Mouse (Mus musculus) liver, embryonic 14.5 days (tissue): Measurements from ENCODE around the gene Gtse1.

Experiments
- CTCF ChIP-seq: IDR thresholded peaks from 2 replicates; pipeline ENCODE4 v1.5.1; 2016; ENCODE audit warnings: antibody characterized with exemption, low read depth, control low read depth
- EP300 ChIP-seq: IDR thresholded peaks from 2 replicates; pipeline ENCODE4 v1.6.1; 2016; ENCODE audit warnings: antibody characterized with exemption, low read depth

DNA sequence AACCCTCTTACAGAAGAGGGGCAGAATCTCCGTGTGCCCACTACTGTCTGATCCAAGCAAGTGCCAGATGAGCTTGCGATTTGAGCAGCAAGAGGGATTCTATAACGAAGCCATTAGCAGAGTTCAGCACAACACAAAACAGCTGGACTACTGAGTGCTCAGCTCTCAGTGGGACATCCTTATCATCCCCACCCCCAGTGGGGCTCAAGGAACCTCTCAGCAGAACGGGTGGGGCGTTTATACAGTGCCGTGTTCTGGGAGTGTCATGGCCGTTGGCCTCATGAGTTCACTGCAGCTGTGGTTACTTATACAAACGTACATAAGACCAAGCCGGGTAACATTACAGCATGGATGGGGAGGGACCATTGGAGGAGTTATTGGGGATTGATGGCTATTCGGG, 46.1 kb upstream of the Gtse1 start:
- TF ChIP-seq CTCF = no peak
- no peak for TF ChIP-seq EP300
